Mouse (Mus musculus) limb, embryonic 13.5 days (tissue): ENCODE data around the gene Vmn1r32. TPM values are rescaled to one million over a fixed set of nuclear protein-coding genes. Genes with fewer than 3 reads are reported as not detected.
A peak's percentile ranks its signal among the peaks of the same experiment; 100 is the strongest.

Source experiments
- ATAC-seq: fragments of 200-750 bp; cut with Nextera tagmentation; 2 replicates; pipeline ENCODE4 v1.8.0; 2017; ENCODE audit warnings: low read depth, moderate number of reproducible peaks, moderate TSS enrichment; ENCODE audit not compliant: low FRiP score
- H3K27ac ChIP-seq: fragments of 300-500 bp; sonication (generic); 2 replicates; pipeline ENCODE4 v1.5.1; 2015; ENCODE audit warnings: inconsistent platforms, mild to moderate bottlenecking, moderate library complexity
- H3K27me3 ChIP-seq: fragments of 300-500 bp; sonication (generic); 2 replicates; pipeline ENCODE4 v1.6.1; 2015; ENCODE audit warnings: mild to moderate bottlenecking, inconsistent platforms
- H3K36me3 ChIP-seq: fragments of 300-500 bp; sonication (generic); 2 replicates; pipeline ENCODE4 v1.6.1; 2015; ENCODE audit warnings: inconsistent platforms, mild to moderate bottlenecking, moderate library complexity
- H3K4me1 ChIP-seq: fragments of 300-500 bp; sonication (generic); 2 replicates; pipeline ENCODE4 v1.6.1; 2015; ENCODE audit warnings: inconsistent platforms
- H3K4me2 ChIP-seq: fragments of 300-500 bp; sonication (generic); replicated peaks from 2 replicates; pipeline ENCODE4 v1.6.1; 2015; ENCODE audit warnings: inconsistent platforms, mild to moderate bottlenecking, moderate library complexity
- H3K4me3 ChIP-seq: fragments of 300-500 bp; sonication (generic); 2 replicates; pipeline ENCODE4 v1.5.1; 2015; ENCODE audit warnings: moderate library complexity, mild to moderate bottlenecking, inconsistent platforms
- H3K9ac ChIP-seq: fragments of 300-500 bp; sonication (generic); 2 replicates; pipeline ENCODE4 v1.6.1; 2015; ENCODE audit warnings: mild to moderate bottlenecking, inconsistent platforms
- H3K9me3 ChIP-seq: fragments of 300-500 bp; sonication (generic); 2 replicates; pipeline ENCODE4 v1.6.1; 2016; ENCODE audit warnings: inconsistent platforms
- WGBS: fragments of 180-500 bp; shearing (Covaris S2); methylation state at CpG from one replicate; pipeline ENCODE4 v1.1.7; 2015; 5-methylcytosine and 5-hydroxymethylcytosine counted together
- polyA plus RNA-seq: library from polyadenylated mRNA; unstranded; fragments of >200 nt; fragmentation: Nextera tagmentation; extraction: Ambion mirVana; gene quantifications from 2 replicates; pipeline ENCODE4 v1.2.1, GENCODE M21; 2015

Vmn1r32 gene
- polyA plus RNA-seq: 0.06 and 0.18 TPM in 2 replicates

DNA sequence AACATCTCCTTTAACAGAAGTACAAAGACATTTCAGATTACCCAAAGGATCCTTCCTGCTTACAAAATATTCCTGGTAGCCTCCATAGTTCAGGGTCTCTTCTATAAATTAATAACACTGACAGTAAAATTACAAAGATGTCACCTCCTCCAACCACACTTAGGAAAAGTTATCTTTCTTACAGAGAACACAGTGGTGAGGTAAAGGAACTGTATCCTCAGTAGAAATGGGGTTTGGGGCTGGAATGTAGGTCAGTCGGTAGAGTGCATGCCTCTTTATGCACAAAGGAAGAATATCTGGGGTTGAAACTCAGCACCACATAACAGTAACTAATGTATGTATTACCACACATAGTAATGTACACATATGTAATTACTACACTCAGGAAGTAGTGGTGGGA is at the start of gene Vmn1r32:
TSS of gene Vmn1r32 (minus strand) at position 101 of the 400 bp plus-strand sequence.
- no peak for ATAC-seq
- Histone ChIP-seq H3K4me1 (no peaks in the 10 kb centered on the region), H3K4me3 (no peak within 1 kb of the TSS), H3K9ac (no peak within 1 kb of the TSS), H3K36me3 (no peaks in the 10 kb centered on the region), H3K4me2 (no peak within 1 kb of the TSS), H3K9me3 (no peaks in the 10 kb centered on the region), H3K27me3 (no peaks in the 10 kb centered on the region), H3K27ac (no peak within 1 kb of the TSS)
- 75% methylated on average over 1 of the region's 1 CpGs for WGBS

DNA sequence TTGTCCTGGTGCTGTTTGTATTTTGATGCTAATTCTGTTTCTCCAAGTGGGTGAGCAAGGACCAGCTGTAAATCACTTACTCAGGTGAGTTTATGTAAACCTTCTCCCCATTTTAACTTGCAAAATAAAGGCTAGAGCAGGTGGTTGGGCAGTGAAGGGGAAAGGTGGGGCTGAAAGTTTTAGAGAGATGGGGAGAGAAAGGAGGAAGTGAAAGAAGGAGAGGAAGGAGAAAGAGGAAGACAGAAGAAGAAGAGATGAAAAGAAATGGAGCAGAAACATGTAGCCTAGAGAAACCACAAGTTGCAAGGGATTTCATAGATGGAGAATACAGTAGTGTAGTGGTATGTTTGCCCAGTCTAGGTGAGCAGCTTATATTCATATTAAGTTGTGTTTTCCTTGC is 35.9 kb upstream of the Vmn1r32 start:
- Histone ChIP-seq H3K36me3 (no peaks in the 10 kb centered on the region), H3K27me3 (no peaks in the 10 kb centered on the region), H3K9me3 (no peaks in the 10 kb centered on the region), H3K27ac (no peak overlapping the region), H3K9ac (no peak overlapping the region), H3K4me1 (no peaks in the 10 kb centered on the region), H3K4me2 (no peak overlapping the region), H3K4me3 (no peak overlapping the region)
- ATAC-seq: no peak

- Histone ChIP-seq H3K27me3 (no peaks in the 10 kb centered on the region), H3K9me3 (no peaks in the 10 kb centered on the region), H3K4me1 (peaks cover 16% of the 10 kb centered on the region), H3K4me2 (peak overlapping the region; percentile 72), H3K9ac (peak overlapping the region; percentile 80), H3K4me3 (peak overlapping the region; percentile 78), H3K36me3 (peaks cover 20% of the 10 kb centered on the region), H3K27ac (peak overlapping the region; percentile 84; the same call in 1 of the 2 replicates)
- ATAC-seq: no peak
- WGBS: 15% methylated on average over 7 of the region's 7 CpGs
These were observed 23.9 kb downstream of the Vmn1r32 start for GRCm38 (mm10) chr6:66535966-66536365.

GRCm38 (mm10) chr6:66535028-66535862 is 24.7 kb downstream of the Vmn1r32 start, which contains the start of gene Mad2l1:
Mad2l1 (plus strand) TSS chr6:66535390.
- peak; percentile 99 for ATAC-seq
- H3K4me2 ChIP-seq: peak within 1 kb of the TSS; percentile 72
- under 1% methylated on average over 57 of the region's 57 CpGs for WGBS

GRCm38 (mm10) chr6:66534366-66534941 is 25.4 kb downstream of the Vmn1r32 start:
- H3K4me1 ChIP-seq: peaks cover 16% of the 10 kb centered on the region
- WGBS: 78% methylated on average over 5 of the region's 5 CpGs
- peak overlapping the region; percentile 72 for H3K4me2 ChIP-seq
- no peaks in the 10 kb centered on the region for H3K27me3 ChIP-seq
- no peaks in the 10 kb centered on the region for H3K9me3 ChIP-seq
- H3K4me3 ChIP-seq: peak overlapping the region; percentile 78
- peak overlapping the region; percentile 84 for H3K27ac ChIP-seq
- ATAC-seq: no peak
- H3K36me3 ChIP-seq: peaks cover 10% of the 10 kb centered on the region
- peak overlapping the region; percentile 80; the same call in 1 of the 2 replicates for H3K9ac ChIP-seq

More at GRCm38 (mm10) chr6:66535028-66535862, 24.7 kb downstream of the Vmn1r32 start, which contains the start of gene Mad2l1:
- no peaks in the 10 kb centered on the region for H3K27me3 ChIP-seq
- H3K9ac ChIP-seq: peak within 1 kb of the TSS; percentile 80
- peaks cover 16% of the 10 kb centered on the region for H3K4me1 ChIP-seq
- H3K9me3 ChIP-seq: no peaks in the 10 kb centered on the region
- H3K27ac ChIP-seq: peak within 1 kb of the TSS; percentile 84
- H3K4me3 ChIP-seq: peak within 1 kb of the TSS; percentile 78
- H3K36me3 ChIP-seq: peaks cover 18% of the 10 kb centered on the region

GRCm38 (mm10) chr6:66533241-66533640 is 26.7 kb downstream of the Vmn1r32 start:
- 35% methylated on average over 3 of the region's 3 CpGs for WGBS
- no peak for ATAC-seq

GRCm38 (mm10) chr6:66528386-66528785 is 31.5 kb downstream of the Vmn1r32 start:
- Histone ChIP-seq H3K9me3 (no peaks in the 10 kb centered on the region), H3K36me3 (no peaks in the 10 kb centered on the region), H3K9ac (no peak overlapping the region), H3K27me3 (no peaks in the 10 kb centered on the region), H3K4me1 (no peaks in the 10 kb centered on the region), H3K4me3 (no peak overlapping the region), H3K4me2 (no peak overlapping the region), H3K27ac (no peak overlapping the region)
- WGBS: 92% methylated on average over 10 of the region's 10 CpGs
- ATAC-seq: no peak

More at GRCm38 (mm10) chr6:66533241-66533640, 26.7 kb downstream of the Vmn1r32 start:
- H3K4me2 ChIP-seq: no peak overlapping the region
- no peaks in the 10 kb centered on the region for H3K9me3 ChIP-seq
- no peaks in the 10 kb centered on the region for H3K27me3 ChIP-seq
- H3K4me3 ChIP-seq: no peak overlapping the region
- H3K4me1 ChIP-seq: peaks cover 16% of the 10 kb centered on the region
- H3K36me3 ChIP-seq: peaks cover under 1% of the 10 kb centered on the region; the same call in 1 of the 2 replicates
- no peak overlapping the region for H3K9ac ChIP-seq
- H3K27ac ChIP-seq: no peak overlapping the region

- ATAC-seq: no peak
- H3K27ac ChIP-seq: no peak overlapping the region
- WGBS: 95% methylated on average over 5 of the region's 5 CpGs
These were observed 43.5 kb downstream of the Vmn1r32 start for GRCm38 (mm10) chr6:66516368-66516767.

More at GRCm38 (mm10) chr6:66516368-66516767, 43.5 kb downstream of the Vmn1r32 start:
- no peaks in the 10 kb centered on the region for H3K36me3 ChIP-seq
- no peak overlapping the region for H3K9ac ChIP-seq
- no peak overlapping the region for H3K4me2 ChIP-seq
- no peak overlapping the region for H3K4me3 ChIP-seq
- no peaks in the 10 kb centered on the region for H3K27me3 ChIP-seq
- H3K9me3 ChIP-seq: no peaks in the 10 kb centered on the region
- no peaks in the 10 kb centered on the region for H3K4me1 ChIP-seq

Other genes starting within 250 kb of the Vmn1r32 start
- 83.5 and 86.1 TPM in 2 replicates for gene Mad2l1, start 24.7 kb downstream of the Vmn1r32 start, polyA plus RNA-seq
- not detected in 2 replicates for gene Vmn1r33, start 58.2 kb upstream of the Vmn1r32 start, polyA plus RNA-seq
- not detected in 2 replicates for gene Vmn1r34, start 83.8 kb upstream of the Vmn1r32 start, polyA plus RNA-seq
- gene Vmn1r35, start 125.8 kb upstream of the Vmn1r32 start, polyA plus RNA-seq: not detected in 2 replicates
- not detected in 2 replicates for gene Vmn1r36, start 159.1 kb upstream of the Vmn1r32 start, polyA plus RNA-seq
- gene Vmn1r37, start 169.3 kb upstream of the Vmn1r32 start, polyA plus RNA-seq: not detected in 2 replicates
- not detected in 2 replicates for gene Vmn1r38, start 222.5 kb upstream of the Vmn1r32 start, polyA plus RNA-seq